Mouse (Mus musculus) kidney, postnatal 14 days (tissue): Measurements from ENCODE around the gene Med26.

Experiments used
- DNase-seq: peaks from one replicate; pipeline ENCODE4 v3.0.0; 2022; ENCODE audit warnings: mixed read lengths

The Med26 gene

GRCm38 (mm10) chr8:72547802-72548643, at the start of gene Med26:
Gene Med26, minus strand, starts transcription at chr8:72548270.
- DNase-seq = peak; percentile 99

GRCm38 (mm10) chr8:72590198-72590597, 42.1 kb upstream of the Med26 start:
- DNase-seq = peak; percentile 45

GRCm38 (mm10) chr8:72589286-72589685, 41.2 kb upstream of the Med26 start:
- no peak for DNase-seq

GRCm38 (mm10) chr8:72588865-72589264, 40.8 kb upstream of the Med26 start:
- no peak for DNase-seq

GRCm38 (mm10) chr8:72587806-72588205, 39.7 kb upstream of the Med26 start:
- no peak for DNase-seq

- DNase-seq = no peak
Measured at GRCm38 (mm10) chr8:72584390-72584789, 36.3 kb upstream of the Med26 start.

- DNase-seq = peak; percentile 44
Measured at GRCm38 (mm10) chr8:72583056-72583771, 35.1 kb upstream of the Med26 start.

GRCm38 (mm10) chr8:72579374-72579773, 31.3 kb upstream of the Med26 start:
- no peak for DNase-seq

GRCm38 (mm10) chr8:72577941-72578340, 29.9 kb upstream of the Med26 start:
- no peak for DNase-seq

GRCm38 (mm10) chr8:72577266-72577665, 29.2 kb upstream of the Med26 start:
- no peak for DNase-seq

- DNase-seq = no peak
Measured at GRCm38 (mm10) chr8:72575915-72576314, 27.8 kb upstream of the Med26 start.

GRCm38 (mm10) chr8:72573450-72573849, 25.4 kb upstream of the Med26 start:
- DNase-seq = no peak

- no peak for DNase-seq
Measured at GRCm38 (mm10) chr8:72572507-72572906, 24.4 kb upstream of the Med26 start.

GRCm38 (mm10) chr8:72571611-72572473, 23.8 kb upstream of the Med26 start, which contains the start of gene Tmem38a:
Gene Tmem38a, plus strand, starts transcription at chr8:72572055.
- DNase-seq = peak; percentile 87

GRCm38 (mm10) chr8:72570633-72571610, 22.9 kb upstream of the Med26 start, which contains the start of gene Smim7:
Gene Smim7, minus strand, starts transcription at chr8:72571088.
- DNase-seq = peak; percentile 99

GRCm38 (mm10) chr8:72565970-72566369, 17.9 kb upstream of the Med26 start:
- DNase-seq = no peak

- no peak for DNase-seq
Measured at GRCm38 (mm10) chr8:72561111-72561689, 13.1 kb upstream of the Med26 start.

- DNase-seq = no peak
Measured at GRCm38 (mm10) chr8:72555770-72556169, 7.7 kb upstream of the Med26 start.

GRCm38 (mm10) chr8:72549314-72549892, 1.3 kb upstream of the Med26 start:
- no peak for DNase-seq

GRCm38 (mm10) chr8:72548644-72549313, 709 bp upstream of the Med26 start:
- DNase-seq = no peak
